Mouse (Mus musculus) G1E (cell line): ENCODE measurements around the gene Kdm2b.

Experiments
- CTCF ChIP-seq: IDR thresholded peaks from 2 replicates; pipeline ENCODE4 v1.5.1; 2012; ENCODE audit warnings: low read depth, low read length, inconsistent platforms, mixed read lengths
- GATA1 ChIP-seq: IDR thresholded peaks from 2 replicates; pipeline ENCODE4 v1.6.1; 2012; ENCODE audit warnings: borderline replicate concordance, low read length, inconsistent platforms, mixed read lengths

DNA sequence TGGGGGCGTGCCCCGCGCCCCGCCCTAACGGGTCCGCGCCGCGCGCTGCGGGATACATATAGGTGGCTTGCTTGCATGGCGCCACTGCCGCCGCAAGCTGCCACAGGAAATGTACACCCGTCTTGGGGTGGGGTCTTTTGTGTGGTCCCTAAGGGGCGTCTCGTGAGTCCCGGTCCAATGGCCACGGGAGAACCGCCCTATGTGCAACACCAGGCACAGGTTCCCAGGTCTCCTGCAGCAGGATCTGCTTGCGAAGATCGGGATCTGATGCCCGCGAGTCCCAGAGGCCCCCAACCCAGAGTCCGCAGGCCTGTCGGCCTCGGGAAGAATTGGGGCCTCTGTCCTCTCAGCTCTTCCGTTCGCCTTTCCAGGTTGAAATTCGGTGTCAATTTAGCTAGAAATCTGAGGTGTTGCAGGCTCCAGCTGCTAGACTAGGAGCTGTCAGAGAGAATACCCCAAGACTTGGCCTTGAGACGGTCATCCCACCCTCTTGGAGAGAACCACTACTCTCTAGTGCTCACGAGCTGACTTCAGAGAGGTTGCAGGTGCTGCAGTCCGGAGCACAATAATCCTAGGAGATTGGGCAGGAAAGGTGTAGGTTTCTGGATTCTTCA, 89.0 kb downstream of the Kdm2b start:
- TF ChIP-seq GATA1 (no peak), CTCF (no peak)
